Mouse (Mus musculus) forebrain, embryonic 10.5 days (tissue): ENCODE measurements around the gene Bahcc1. TPM values are rescaled to one million over a fixed set of nuclear protein-coding genes. Genes with fewer than 3 reads are reported as not detected.

Source experiments
- DNase-seq: peaks from one replicate; pipeline ENCODE4 v3.0.0-alpha.2; 2017; ENCODE audit warnings: low spot score; ENCODE audit errors: extremely low spot score
- H3K27ac ChIP-seq: fragments of 300-500 bp; sonication (generic); 2 replicates; pipeline ENCODE4 v1.5.1; 2016; ENCODE audit warnings: mild to moderate bottlenecking
- H3K27me3 ChIP-seq: fragments of 300-500 bp; sonication (generic); 2 replicates; pipeline ENCODE4 v1.6.1; 2016; ENCODE audit warnings: mild to moderate bottlenecking; ENCODE audit not compliant: poor library complexity, severe bottlenecking
- H3K36me3 ChIP-seq: fragments of 300-500 bp; sonication (generic); replicated peaks from 2 replicates; pipeline ENCODE4 v1.6.1; 2016; ENCODE audit warnings: mild to moderate bottlenecking, moderate library complexity
- H3K4me1 ChIP-seq: fragments of 300-500 bp; sonication (generic); 2 replicates; pipeline ENCODE4 v1.6.1; 2016
- H3K4me3 ChIP-seq: fragments of 300-500 bp; sonication (generic); 2 replicates; pipeline ENCODE4 v1.5.1; 2016; ENCODE audit warnings: mild to moderate bottlenecking, moderate library complexity
- H3K9me3 ChIP-seq: fragments of 300-500 bp; sonication (generic); 2 replicates; pipeline ENCODE4 v1.6.1; 2016; ENCODE audit warnings: mild to moderate bottlenecking, moderate library complexity
- WGBS: fragments of 180-500 bp; shearing (Covaris S2); methylation state at CpG from one replicate; pipeline ENCODE4 v1.1.7; 2016; 5-methylcytosine and 5-hydroxymethylcytosine counted together
- polyA plus RNA-seq: library from polyadenylated mRNA; unstranded; fragments of >200 nt; fragmentation: Nextera tagmentation; extraction: Ambion mirVana; gene quantifications from 2 replicates; pipeline ENCODE4 v1.2.1, GENCODE M21; 2016

Bahcc1 gene
- polyA plus RNA-seq, 1 experiment from 2014 or later, result 16.1 TPM

- DNase-seq, result peak; percentile 99
- H3K4me1 ChIP-seq, result peaks cover 48% of the 10 kb centered on the region
- H3K27me3 ChIP-seq, result peaks cover 8% of the 10 kb centered on the region
- H3K9me3 ChIP-seq, result no peaks in the 10 kb centered on the region
- peaks cover 23% of the 10 kb centered on the region for H3K36me3 ChIP-seq
- peak overlapping the region; percentile 95 for H3K4me3 ChIP-seq
- peak overlapping the region; percentile 100 for H3K27ac ChIP-seq
- WGBS, result under 1% methylated on average over 68 of the region's 68 CpGs
Observed at GRCm38 (mm10) chr11:120189459-120190312, 43.1 kb upstream of the Bahcc1 start.

- DNase-seq, result no peak
- peak overlapping the region; percentile 95 for H3K4me3 ChIP-seq
Observed at GRCm38 (mm10) chr11:120190526-120191412, 42.0 kb upstream of the Bahcc1 start.

GRCm38 (mm10) chr11:120198831-120199230 lies 33.9 kb upstream of the Bahcc1 start:
- Histone ChIP-seq H3K9me3 (no peaks in the 10 kb centered on the region), H3K36me3 (no peaks in the 10 kb centered on the region), H3K27me3 (no peaks in the 10 kb centered on the region), H3K4me1 (peaks cover 12% of the 10 kb centered on the region), H3K27ac (0 out of 2 replicates have a peak overlapping the region, but pooled peaks have one; percentile 51), H3K4me3 (no peak overlapping the region)
- DNase-seq, result no peak
- 67% methylated on average over 13 of the region's 13 CpGs for WGBS

More at GRCm38 (mm10) chr11:120190526-120191412, 42.0 kb upstream of the Bahcc1 start:
- Histone ChIP-seq H3K36me3 (peaks cover 18% of the 10 kb centered on the region), H3K4me1 (peaks cover 37% of the 10 kb centered on the region), H3K9me3 (no peaks in the 10 kb centered on the region), H3K27me3 (peaks cover 8% of the 10 kb centered on the region), H3K27ac (peak overlapping the region; percentile 100)
- 32% methylated on average over 14 of the region's 14 CpGs for WGBS

GRCm38 (mm10) chr11:120199766-120200165 lies 33.0 kb upstream of the Bahcc1 start:
- no peak for DNase-seq
- H3K9me3 ChIP-seq, result peaks cover 3% of the 10 kb centered on the region; the same call in 1 of the 2 replicates
- H3K36me3 ChIP-seq, result no peaks in the 10 kb centered on the region
- H3K27ac ChIP-seq, result peak overlapping the region; percentile 40; the same call in 1 of the 2 replicates
- H3K27me3 ChIP-seq, result 0 out of 2 replicates have a peak, but pooled peaks cover 4% of the 10 kb centered on the region
- no peak overlapping the region for H3K4me3 ChIP-seq
- WGBS, result 76% methylated on average over 7 of the region's 7 CpGs
- peaks cover 12% of the 10 kb centered on the region for H3K4me1 ChIP-seq

GRCm38 (mm10) chr11:120200621-120201020 lies 32.1 kb upstream of the Bahcc1 start:
- DNase-seq, result no peak
- Histone ChIP-seq H3K4me1 (peaks cover 12% of the 10 kb centered on the region), H3K4me3 (no peak overlapping the region), H3K27me3 (0 out of 2 replicates have a peak, but pooled peaks cover 4% of the 10 kb centered on the region), H3K9me3 (peaks cover 3% of the 10 kb centered on the region; the same call in 1 of the 2 replicates), H3K36me3 (no peaks in the 10 kb centered on the region), H3K27ac (no peak overlapping the region)
- 81% methylated on average over 6 of the region's 6 CpGs for WGBS

GRCm38 (mm10) chr11:120204200-120204599 lies 28.5 kb upstream of the Bahcc1 start:
- Histone ChIP-seq H3K27ac (no peak overlapping the region), H3K36me3 (no peaks in the 10 kb centered on the region), H3K4me1 (peaks cover 11% of the 10 kb centered on the region), H3K27me3 (0 out of 2 replicates have a peak, but pooled peaks cover 4% of the 10 kb centered on the region), H3K4me3 (no peak overlapping the region), H3K9me3 (peaks cover 3% of the 10 kb centered on the region; the same call in 1 of the 2 replicates)
- WGBS, result 96% methylated on average over 5 of the region's 5 CpGs
- no peak for DNase-seq

- Histone ChIP-seq H3K9me3 (peaks cover 3% of the 10 kb centered on the region; the same call in 1 of the 2 replicates), H3K36me3 (no peaks in the 10 kb centered on the region), H3K4me1 (peaks cover 9% of the 10 kb centered on the region; the same call in 1 of the 2 replicates), H3K27me3 (0 out of 2 replicates have a peak, but pooled peaks cover 4% of the 10 kb centered on the region), H3K27ac (0 out of 2 replicates have a peak overlapping the region, but pooled peaks have one; percentile 1), H3K4me3 (no peak overlapping the region)
- 82% methylated on average over 9 of the region's 9 CpGs for WGBS
- DNase-seq, result no peak
Observed at GRCm38 (mm10) chr11:120206069-120206668, 26.6 kb upstream of the Bahcc1 start.

GRCm38 (mm10) chr11:120206669-120207090 lies 26.1 kb upstream of the Bahcc1 start:
- Histone ChIP-seq H3K4me1 (peaks cover 9% of the 10 kb centered on the region; the same call in 1 of the 2 replicates), H3K27ac (peak overlapping the region; percentile 1; the same call in 1 of the 2 replicates), H3K36me3 (no peaks in the 10 kb centered on the region), H3K9me3 (peaks cover 3% of the 10 kb centered on the region; the same call in 1 of the 2 replicates), H3K4me3 (no peak overlapping the region), H3K27me3 (0 out of 2 replicates have a peak, but pooled peaks cover 4% of the 10 kb centered on the region)
- no peak for DNase-seq
- 68% methylated on average over 5 of the region's 5 CpGs for WGBS

- 61% methylated on average over 2 of the region's 2 CpGs for WGBS
- Histone ChIP-seq H3K27ac (no peak overlapping the region), H3K9me3 (peaks cover 9% of the 10 kb centered on the region; the same call in 1 of the 2 replicates), H3K4me1 (peaks cover 9% of the 10 kb centered on the region; the same call in 1 of the 2 replicates), H3K36me3 (peaks cover 7% of the 10 kb centered on the region), H3K4me3 (no peak overlapping the region), H3K27me3 (0 out of 2 replicates have a peak, but pooled peaks cover 4% of the 10 kb centered on the region)
- DNase-seq, result no peak
Observed at GRCm38 (mm10) chr11:120208848-120209247, 23.9 kb upstream of the Bahcc1 start.

- Histone ChIP-seq H3K4me1 (peaks cover 9% of the 10 kb centered on the region; the same call in 1 of the 2 replicates), H3K27ac (0 out of 2 replicates have a peak overlapping the region, but pooled peaks have one; percentile 8), H3K9me3 (peaks cover 12% of the 10 kb centered on the region; the same call in 1 of the 2 replicates), H3K36me3 (peaks cover 11% of the 10 kb centered on the region), H3K27me3 (0 out of 2 replicates have a peak, but pooled peaks cover 1% of the 10 kb centered on the region), H3K4me3 (no peak overlapping the region)
- DNase-seq, result no peak
- 83% methylated on average over 8 of the region's 8 CpGs for WGBS
Observed at GRCm38 (mm10) chr11:120209462-120209861, 23.3 kb upstream of the Bahcc1 start.

- H3K9me3 ChIP-seq, result peaks cover 11% of the 10 kb centered on the region; the same call in 1 of the 2 replicates
- DNase-seq, result peak; percentile 44
- H3K27ac ChIP-seq, result peak overlapping the region; percentile 93
- peak overlapping the region; percentile 18 for H3K4me3 ChIP-seq
- peaks cover 11% of the 10 kb centered on the region for H3K36me3 ChIP-seq
- peaks cover 13% of the 10 kb centered on the region for H3K27me3 ChIP-seq
- peaks cover 56% of the 10 kb centered on the region for H3K4me1 ChIP-seq
- 46% methylated on average over 10 of the region's 10 CpGs for WGBS
Observed at GRCm38 (mm10) chr11:120215726-120216241, 17.0 kb upstream of the Bahcc1 start.
